Mouse (Mus musculus): ENCODE measurements around the gene Mettl15. TPM values are rescaled to one million over a fixed set of nuclear protein-coding genes. Genes with fewer than 3 reads are reported as not detected.

The Mettl15 gene
- total RNA-seq, 2 experiments from 2014 or later = 7.3 to 14.4 TPM

DNA sequence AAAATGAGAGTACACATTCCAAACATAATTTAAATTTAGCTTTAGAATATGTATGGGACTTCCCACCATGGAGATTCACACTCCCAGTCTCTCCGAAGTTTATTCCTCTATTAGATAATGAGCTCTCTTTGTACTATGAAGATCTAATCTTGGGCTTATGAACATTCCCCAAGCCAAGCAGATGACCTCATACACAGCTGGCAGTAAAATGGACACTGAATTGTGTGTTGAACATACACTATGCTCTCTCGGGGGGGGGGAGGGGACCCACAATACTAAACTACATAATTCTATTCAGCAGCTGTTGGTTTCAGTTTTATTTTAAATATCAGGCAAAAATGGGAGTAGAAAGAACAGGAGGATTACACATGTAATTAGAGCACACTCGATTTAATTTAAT lies 97.6 kb downstream of the Mettl15 start:
- ATAC-seq (replicated peaks; ENCODE audit: poor library complexity, severe bottlenecking) = no peak

- no peak for ATAC-seq (replicated peaks; ENCODE audit: poor library complexity, severe bottlenecking)
Observed at GRCm38 (mm10) chr2:109158509-109158908, 122.0 kb downstream of the Mettl15 start.

GRCm38 (mm10) chr2:109156131-109156530 lies 124.4 kb downstream of the Mettl15 start:
- ATAC-seq (replicated peaks; ENCODE audit: poor library complexity, severe bottlenecking) = no peak

GRCm38 (mm10) chr2:109153402-109154050 lies 127.0 kb downstream of the Mettl15 start:
- ATAC-seq (replicated peaks; ENCODE audit: poor library complexity, severe bottlenecking) = no peak

DNA sequence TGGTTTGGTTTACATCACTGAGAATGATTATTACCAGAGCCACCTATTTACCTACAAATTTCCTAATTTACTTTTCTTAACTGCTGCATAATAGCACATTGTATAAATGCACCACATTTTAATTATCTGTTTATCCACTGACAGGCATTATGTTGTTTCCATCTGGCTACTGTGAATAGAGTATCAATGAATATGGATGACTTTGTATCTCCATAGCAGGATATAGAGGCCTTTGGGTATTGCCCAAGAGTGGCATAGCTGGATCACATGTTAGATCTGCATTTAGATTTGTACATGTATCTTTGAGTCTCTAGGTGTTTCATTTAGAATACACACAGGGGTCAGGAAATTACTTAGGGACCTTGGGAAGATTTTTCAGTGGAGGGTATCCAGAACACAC lies 133.3 kb downstream of the Mettl15 start:
- ATAC-seq (replicated peaks; ENCODE audit: poor library complexity, severe bottlenecking) = no peak

DNA sequence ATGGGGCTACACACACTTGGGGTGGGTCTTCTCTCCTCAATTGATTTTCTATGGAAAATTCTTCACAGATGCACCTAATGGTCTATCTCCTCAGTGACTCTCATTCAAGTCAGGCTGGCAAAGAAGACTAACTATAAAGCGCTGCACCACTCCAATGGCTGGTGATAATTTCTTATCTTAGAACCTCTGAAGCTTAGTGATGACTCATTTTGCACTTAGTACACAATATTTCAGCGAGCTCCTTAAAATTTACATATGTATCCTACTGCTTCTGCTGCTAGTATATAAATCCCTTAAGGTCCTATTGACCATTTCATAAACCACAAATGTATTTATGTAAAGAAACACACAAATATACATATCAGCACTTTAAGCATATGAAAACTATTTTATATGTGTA lies 136.1 kb downstream of the Mettl15 start:
- ATAC-seq (replicated peaks; ENCODE audit: poor library complexity, severe bottlenecking) = no peak

- ATAC-seq (replicated peaks; ENCODE audit: poor library complexity, severe bottlenecking) = no peak
Observed at GRCm38 (mm10) chr2:109140330-109140729, 140.2 kb downstream of the Mettl15 start.

DNA sequence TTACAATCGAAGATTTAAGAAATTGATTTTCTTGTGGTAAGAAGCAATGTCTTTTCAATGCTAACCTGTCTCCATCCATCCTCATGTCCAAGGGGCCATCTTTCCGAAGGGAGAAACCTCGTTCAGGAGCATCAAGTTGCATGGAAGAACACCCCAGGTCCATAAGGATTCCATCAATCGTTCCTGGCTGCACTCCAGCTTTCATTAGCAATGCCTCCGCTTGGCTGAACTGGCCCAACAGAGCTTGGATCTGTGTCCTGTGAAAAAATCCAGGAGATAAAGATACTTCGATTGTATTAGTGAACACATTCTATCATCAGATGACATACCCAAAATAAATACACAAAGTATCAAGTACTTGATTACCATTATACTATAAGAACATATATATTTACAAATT lies 143.3 kb downstream of the Mettl15 start:
- ATAC-seq (replicated peaks; ENCODE audit: poor library complexity, severe bottlenecking) = no peak

- ATAC-seq (replicated peaks; ENCODE audit: poor library complexity, severe bottlenecking) = no peak
Observed at GRCm38 (mm10) chr2:109130718-109131117, 149.8 kb downstream of the Mettl15 start.

GRCm38 (mm10) chr2:109129921-109130320 lies 150.6 kb downstream of the Mettl15 start:
- no peak for ATAC-seq (replicated peaks; ENCODE audit: poor library complexity, severe bottlenecking)

DNA sequence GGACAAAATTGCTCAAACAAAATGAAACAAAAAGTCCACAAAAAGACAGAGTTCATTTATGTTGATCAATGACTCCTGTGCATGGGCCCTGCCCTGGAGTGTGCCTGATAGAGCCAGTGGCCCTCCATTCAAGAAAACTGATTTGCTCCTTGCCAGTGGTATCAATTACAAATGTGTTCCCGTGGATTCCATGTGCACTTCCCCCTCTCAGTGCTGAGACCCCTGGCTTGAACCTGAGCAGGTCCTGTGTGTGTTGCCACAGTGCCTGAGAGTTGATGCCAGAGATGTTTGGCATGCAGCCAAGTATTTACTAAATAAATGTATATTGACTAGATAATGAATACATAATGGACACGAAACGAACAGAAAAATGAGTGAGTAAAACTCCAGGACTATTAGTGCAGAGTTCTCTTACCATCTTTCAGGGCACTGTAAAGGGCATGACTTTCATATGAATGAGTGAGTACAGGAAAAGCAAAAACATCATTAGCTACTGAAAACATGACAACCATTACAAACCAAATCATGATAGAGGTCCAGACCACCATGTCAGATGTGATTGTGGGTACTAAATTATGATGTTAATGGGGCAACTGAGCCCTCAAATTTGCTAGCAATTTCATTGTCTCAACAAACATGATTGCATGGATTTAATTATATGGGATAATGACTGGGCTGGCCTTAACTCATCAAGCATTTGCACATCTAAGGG lies 174.6 kb downstream of the Mettl15 start:
- ATAC-seq (replicated peaks; ENCODE audit: poor library complexity, severe bottlenecking) = no peak

- ATAC-seq (replicated peaks; ENCODE audit: poor library complexity, severe bottlenecking) = no peak
Observed at GRCm38 (mm10) chr2:109049686-109050085, 230.9 kb downstream of the Mettl15 start.

Other genes starting within 250 kb of the Mettl15 start
- gene Kif18a, start within 50 bp of the Mettl15 start, total RNA-seq (2014; fragmentation: Nextera tagmentation) = 11.8 and 13.2 TPM in 2 replicates
- gene Kif18a, start within 50 bp of the Mettl15 start, total RNA-seq (2017) = 29.7 and 31.5 TPM in 2 replicates

All from granulocyte monocyte progenitor cell, adult 5-6 weeks (primary cell).